Mouse (Mus musculus) C2C12 (cell line): ENCODE results near the gene Syt2.

ENCODE experiments used
- CTCF ChIP-seq: IDR thresholded peaks from one replicate; pipeline ENCODE4 v1.5.1; 2011; ENCODE audit not compliant: control insufficient read depth, insufficient read depth, insufficient read length
- FOSL1 ChIP-seq: IDR thresholded peaks from one replicate; pipeline ENCODE4 v1.8.0; 2011; ENCODE audit warnings: mild to moderate bottlenecking, low read length; ENCODE audit not compliant: poor library complexity, insufficient read depth, severe bottlenecking
- MAX ChIP-seq: IDR thresholded peaks from one replicate; pipeline ENCODE4 v1.6.1; 2011; ENCODE audit warnings: mild to moderate bottlenecking, control low read depth
- MYOD1 ChIP-seq: IDR thresholded peaks from one replicate; pipeline ENCODE4 v1.6.1; 2011; ENCODE audit warnings: low read depth; ENCODE audit not compliant: control insufficient read depth, insufficient read length
- MYOG ChIP-seq: IDR thresholded peaks from one replicate; pipeline ENCODE4 v1.6.1; 2011; ENCODE audit not compliant: control insufficient read depth, insufficient read length; ENCODE audit errors: extremely low read depth
- USF1 ChIP-seq: IDR thresholded peaks from one replicate; pipeline ENCODE4 v1.6.1; 2011; ENCODE audit warnings: low read depth, mild to moderate bottlenecking, control low read depth, moderate library complexity

GRCm38 (mm10) chr1:134614988-134615387, 31.5 kb upstream of the Syt2 start:
- TF ChIP-seq CTCF (no peak), USF1 (no peak), MYOD1 (no peak), MYOG (no peak), MAX (no peak), FOSL1 (no peak)
